In the genomic region with DNA sequence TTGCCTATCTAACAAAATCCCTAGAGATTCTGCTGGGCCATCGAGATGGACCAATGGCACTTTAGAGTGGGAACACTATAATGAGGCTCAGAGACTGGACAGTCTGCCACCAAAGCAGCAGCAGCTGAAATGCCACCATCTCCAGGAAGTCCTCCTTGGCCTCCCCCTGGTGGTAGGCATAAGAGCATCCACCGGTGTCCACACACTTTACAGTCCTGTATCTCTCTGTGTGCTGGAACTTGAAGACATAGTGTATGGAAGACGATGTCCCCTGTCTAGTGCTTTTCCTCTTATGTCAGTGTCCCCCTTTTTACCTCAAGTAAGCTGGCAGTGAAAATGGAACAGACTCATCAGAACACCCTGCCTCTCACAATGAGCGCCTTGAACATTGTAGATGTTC, we compare ENCODE assay signal across 10 mouse cellular contexts. TPM values are rescaled to one million over a fixed set of nuclear protein-coding genes. Genes with fewer than 3 reads are reported as not detected.
DNase-seq lines count a peak whose midpoint lies in the region; ATAC-seq and TF ChIP-seq lines count a peak whose summit lies in the region.
"Had no signal": no experiment of that assay in that cellular context is flagged by ENCODE, and none has a peak within 500 bp of the region (broad histone marks: within the 10 kb centered on the region; RNA-seq: fewer than 3 reads in every experiment).

No protein-coding gene starts in this region.

- H3K4me2 ChIP-seq in heart, postnatal 0 days (ENCODE audit: low read depth, low read length) = peak overlapping the region; percentile 54; the same call in 1 of the 2 replicates
- H3K4me2 ChIP-seq in hindbrain, embryonic 12.5 days (replicated peaks) = no peak overlapping the region

- WGBS in heart, postnatal 0 days = 75% methylated on average over 4 of the region's 4 CpGs
- 78% methylated on average over 4 of the region's 4 CpGs for WGBS in limb, embryonic 10.5 days
- 84% methylated on average over 4 of the region's 4 CpGs for WGBS in hindbrain, embryonic 12.5 days

- H3K27ac ChIP-seq in heart, postnatal 0 days (ENCODE audit: low read depth) = no peak overlapping the region
- 0 out of 2 replicates have a peak overlapping the region, but pooled peaks have one; percentile 78 for H3K27ac ChIP-seq in limb, embryonic 10.5 days
- H3K27ac ChIP-seq in hindbrain, embryonic 12.5 days = no peak overlapping the region
- H3K27ac ChIP-seq: embryonic facial prominence, embryonic 12.5 days; lung, embryonic 15.5 days had no signal

- H3K27me3 ChIP-seq in heart, postnatal 0 days (ENCODE audit: control insufficient read depth, insufficient read depth, low read length) = no peaks in the 10 kb centered on the region
- no peaks in the 10 kb centered on the region; the same call in 1 of the 2 replicates for H3K27me3 ChIP-seq in limb, embryonic 10.5 days (ENCODE audit: low read depth, poor library complexity, severe bottlenecking)
- peaks cover 28% of the 10 kb centered on the region for H3K27me3 ChIP-seq in hindbrain, embryonic 12.5 days
- H3K27me3 ChIP-seq: lung, embryonic 15.5 days had no signal

- H3K4me3 ChIP-seq in heart, postnatal 0 days (ENCODE audit: low read depth, low read length) = no peak overlapping the region
- no peak overlapping the region for H3K4me3 ChIP-seq in limb, embryonic 10.5 days
- no peak overlapping the region for H3K4me3 ChIP-seq in hindbrain, embryonic 12.5 days
- H3K4me3 ChIP-seq: embryonic facial prominence, embryonic 12.5 days had no signal

- peaks cover 10% of the 10 kb centered on the region; the same call in 1 of the 2 replicates for H3K4me1 ChIP-seq in heart, postnatal 0 days (ENCODE audit: control insufficient read depth, insufficient read depth)
- peaks cover 51% of the 10 kb centered on the region for H3K4me1 ChIP-seq in limb, embryonic 10.5 days
- H3K4me1 ChIP-seq in hindbrain, embryonic 12.5 days = peaks cover 15% of the 10 kb centered on the region

- no peaks in the 10 kb centered on the region for H3K9me3 ChIP-seq in heart, postnatal 0 days (replicated peaks; ENCODE audit: control insufficient read depth, low read length)
- H3K9me3 ChIP-seq in limb, embryonic 10.5 days (replicated peaks) = no peaks in the 10 kb centered on the region
- no peaks in the 10 kb centered on the region for H3K9me3 ChIP-seq in hindbrain, embryonic 12.5 days (replicated peaks)
- H3K9me3 ChIP-seq: embryonic facial prominence, embryonic 12.5 days; lung, embryonic 15.5 days had no signal

- intact Hi-C loops in heart, postnatal 36 days (cut with DNase I) = loop anchor here (5.0 kb wide), 1 partner anchor 359 kb away; no protein-coding TSS in a partner anchor

- no peak for DNase-seq in heart, postnatal 0 days (ENCODE audit: low spot score)
- no peak for DNase-seq in heart, postnatal 36 days
- DNase-seq in MN1 (ENCODE audit: low spot score) = peak; percentile 14
- DNase-seq in limb, embryonic 10.5 days (ENCODE audit: low spot score) = no peak
- DNase-seq in spleen, postnatal 36 days (ENCODE audit: low spot score in 2 of 2) = peak; percentile 21 to 47
- no peak for DNase-seq in right cerebral cortex, postnatal 14 days
- no peak for DNase-seq in layer of hippocampus, adult 18-20 months (ENCODE audit: low spot score in 2 of 2)

- no peak overlapping the region for H3K9ac ChIP-seq in heart, postnatal 0 days (replicated peaks; ENCODE audit: low read depth, low read length)
- no peak overlapping the region for H3K9ac ChIP-seq in hindbrain, embryonic 12.5 days
- H3K9ac ChIP-seq: lung, embryonic 15.5 days had no signal

- no peaks in the 10 kb centered on the region for H3K36me3 ChIP-seq in heart, postnatal 0 days (replicated peaks; ENCODE audit: control insufficient read depth, insufficient read depth, low read length)
- H3K36me3 ChIP-seq in limb, embryonic 10.5 days = no peaks in the 10 kb centered on the region
- no peaks in the 10 kb centered on the region for H3K36me3 ChIP-seq in hindbrain, embryonic 12.5 days
- H3K36me3 ChIP-seq: embryonic facial prominence, embryonic 12.5 days; lung, embryonic 15.5 days had no signal

- TF ChIP-seq CTCF in heart, postnatal 0 days (IDR thresholded peaks at IDR 0.05; ENCODE audit: low read depth) = no peak

- TF ChIP-seq EP300 in heart, postnatal 0 days (IDR thresholded peaks at IDR 0.05; ENCODE audit: low read depth) = no peak

- ATAC-seq in heart, postnatal 0 days (ENCODE audit: insufficient read depth, low read depth) = no peak
- no peak for ATAC-seq in hindbrain, embryonic 12.5 days (ENCODE audit: low FRiP score)

RNA-seq across cellular contexts. Expression of gene Acot11, which starts 1.0 kb away (rescaled TPM):
- 18.8 and 34.6 TPM in 2 replicates for total RNA-seq in heart, postnatal 0 days (2014; rRNA removed; ENCODE audit: low replicate concordance)
- 5.8 and 6.2 TPM in 2 replicates for polyA plus RNA-seq in heart, postnatal 0 days (2015; fragmentation: Nextera tagmentation; extraction: Ambion mirVana)
- total RNA-seq in heart, postnatal 36 days (2021) = 10 to 100 TPM; 34.3 to 39.8 TPM
- 9.0 and 10.7 TPM in 2 replicates for polyA plus RNA-seq in limb, embryonic 10.5 days (2016; fragmentation: Nextera tagmentation; extraction: Ambion mirVana)
- 10 to 100 TPM; 46.7 to 52.6 TPM for total RNA-seq in layer of hippocampus, adult 18-20 months (2021)
- 2.4 TPM in 2 replicates for polyA plus RNA-seq in hindbrain, embryonic 12.5 days (2016; fragmentation: Nextera tagmentation; extraction: Ambion mirVana)

Comparison
In these comparisons a context has a peak if more than half of its experiments do, and no peak if none do; other contexts are left out.
1. DNase-seq: peak in MN1 (single experiment) and spleen, postnatal 36 days (2 of 2); none in heart, postnatal 0 days (single experiment), heart, postnatal 36 days (0 of 2), limb, embryonic 10.5 days (single experiment), right cerebral cortex, postnatal 14 days (single experiment) and layer of hippocampus, adult 18-20 months (0 of 2).